Mouse (Mus musculus) stomach, postnatal 0 days (tissue): ENCODE data around the gene Zmynd8. TPM values are rescaled to one million over a fixed set of nuclear protein-coding genes. Genes with fewer than 3 reads are reported as not detected.

Experiments
- ATAC-seq: fragments of 200-750 bp; cut with Nextera tagmentation; 2 replicates; pipeline ENCODE4 v1.8.0; 2017; ENCODE audit not compliant: low FRiP score, low TSS enrichment
- DNase-seq: peaks from one replicate; pipeline ENCODE4 v3.0.0-alpha.2; 2016; ENCODE audit warnings: low spot score
- H3K27ac ChIP-seq: fragments of 300-500 bp; sonication (generic); replicated peaks from 2 replicates; pipeline ENCODE4 v1.5.1; 2014; ENCODE audit warnings: mild to moderate bottlenecking, control low read depth
- H3K27me3 ChIP-seq: fragments of 300-500 bp; sonication (generic); 2 replicates; pipeline ENCODE4 v1.6.1; 2014; ENCODE audit warnings: low read length; ENCODE audit not compliant: control insufficient read depth, insufficient read depth
- H3K36me3 ChIP-seq: fragments of 300-500 bp; sonication (generic); 2 replicates; pipeline ENCODE4 v1.6.1; 2014; ENCODE audit warnings: low read length, mixed read lengths; ENCODE audit not compliant: control insufficient read depth, insufficient read depth
- H3K4me1 ChIP-seq: fragments of 300-500 bp; sonication (generic); replicated peaks from 2 replicates; pipeline ENCODE4 v1.6.1; 2014; ENCODE audit warnings: antibody characterized with exemption; ENCODE audit not compliant: control insufficient read depth, insufficient read depth
- H3K4me2 ChIP-seq: fragments of 300-500 bp; sonication (generic); replicated peaks from 2 replicates; pipeline ENCODE4 v1.6.1; 2014; ENCODE audit warnings: low read depth, mild to moderate bottlenecking, control low read depth, moderate library complexity
- H3K4me3 ChIP-seq: fragments of 300-500 bp; sonication (generic); 2 replicates; pipeline ENCODE4 v1.5.1; 2014; ENCODE audit warnings: low read depth, low read length, control low read depth
- H3K9ac ChIP-seq: fragments of 300-500 bp; sonication (generic); 2 replicates; pipeline ENCODE4 v1.6.1; 2014; ENCODE audit warnings: mild to moderate bottlenecking, low read length, control low read depth, mixed read lengths
- H3K9me3 ChIP-seq: fragments of 300-500 bp; sonication (generic); 2 replicates; pipeline ENCODE4 v1.6.1; 2016; ENCODE audit warnings: low read length; ENCODE audit not compliant: control insufficient read depth
- CTCF ChIP-seq: IDR thresholded peaks from 2 replicates; pipeline ENCODE4 v1.5.1; 2016; ENCODE audit warnings: antibody characterized with exemption, low read depth, mild to moderate bottlenecking, moderate library complexity
- EP300 ChIP-seq: optimal IDR thresholded peaks from 2 replicates; pipeline ENCODE3; 2016; ENCODE audit warnings: antibody characterized with exemption
- WGBS: fragments of 180-500 bp; shearing (Covaris S2); extraction: QIAGEN DNeasy Blood & Tissue Kit; methylation state at CpG from one replicate; pipeline ENCODE4 v1.1.7; 2014; 5-methylcytosine and 5-hydroxymethylcytosine counted together
- polyA plus RNA-seq: library from polyadenylated mRNA; unstranded; fragments of >200 nt; fragmentation: Nextera tagmentation; extraction: Ambion mirVana; gene quantifications from 2 replicates; pipeline ENCODE4 v1.2.1, GENCODE M21; 2015

Zmynd8 gene
- polyA plus RNA-seq, 1 experiment from 2014 or later = 29.7 TPM

DNA sequence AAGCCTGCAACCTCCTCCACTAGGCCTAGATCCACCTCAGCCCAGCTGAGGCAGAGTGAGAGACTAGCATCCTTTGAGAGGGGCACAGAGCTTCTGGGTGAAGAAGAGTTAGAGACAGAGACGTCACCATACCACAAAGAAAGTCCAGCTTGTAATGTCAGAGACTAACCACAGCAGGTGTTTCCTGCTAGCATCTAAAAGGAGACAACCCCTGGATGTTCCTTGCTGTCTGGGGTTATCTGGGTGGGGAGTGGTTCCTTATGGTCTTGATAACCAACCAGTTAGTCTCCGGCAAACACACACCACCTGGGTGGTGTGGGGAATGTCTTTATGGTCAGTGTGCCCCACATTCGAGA, 105.6 kb downstream of the Zmynd8 start:
- Histone ChIP-seq H3K4me3 (no peak overlapping the region), H3K27me3 (no peaks in the 10 kb centered on the region), H3K4me1 (no peaks in the 10 kb centered on the region), H3K9ac (no peak overlapping the region), H3K36me3 (peaks cover 24% of the 10 kb centered on the region), H3K27ac (no peak overlapping the region), H3K4me2 (no peak overlapping the region), H3K9me3 (no peaks in the 10 kb centered on the region)
- ATAC-seq = no peak
- TF ChIP-seq EP300 (no peak), CTCF (no peak)
- no peak for DNase-seq
- 70% methylated on average over 3 of the region's 3 CpGs for WGBS

- H3K36me3 ChIP-seq = peaks cover 24% of the 10 kb centered on the region
- ATAC-seq (no peak), DNase-seq (no peak)
- H3K27ac ChIP-seq = no peak overlapping the region
- H3K27me3 ChIP-seq = no peaks in the 10 kb centered on the region
- no peaks in the 10 kb centered on the region for H3K4me1 ChIP-seq
- H3K9me3 ChIP-seq = no peaks in the 10 kb centered on the region
- no peak overlapping the region for H3K4me2 ChIP-seq
- no peak overlapping the region for H3K9ac ChIP-seq
- no peak for TF ChIP-seq EP300
- no peak overlapping the region for H3K4me3 ChIP-seq
- WGBS = 83% methylated on average over 25 of the region's 25 CpGs
Measured at GRCm38 (mm10) chr2:165792431-165793282, 106.2 kb downstream of the Zmynd8 start.

GRCm38 (mm10) chr2:165791657-165792056, 107.2 kb downstream of the Zmynd8 start:
- H3K4me1 ChIP-seq = no peaks in the 10 kb centered on the region
- WGBS = 49% methylated on average over 9 of the region's 9 CpGs
- peaks cover 22% of the 10 kb centered on the region for H3K36me3 ChIP-seq
- H3K9me3 ChIP-seq = no peaks in the 10 kb centered on the region
- ATAC-seq (peak; percentile 43), DNase-seq (peak; percentile 61)
- no peak overlapping the region for H3K9ac ChIP-seq
- H3K27me3 ChIP-seq = no peaks in the 10 kb centered on the region
- TF ChIP-seq CTCF (peak; percentile 89), EP300 (no peak)
- H3K4me2 ChIP-seq = no peak overlapping the region
- no peak overlapping the region for H3K27ac ChIP-seq
- no peak overlapping the region for H3K4me3 ChIP-seq

GRCm38 (mm10) chr2:165791026-165791425, 107.8 kb downstream of the Zmynd8 start:
- Histone ChIP-seq H3K36me3 (peaks cover 22% of the 10 kb centered on the region), H3K9me3 (no peaks in the 10 kb centered on the region), H3K9ac (no peak overlapping the region), H3K27me3 (no peaks in the 10 kb centered on the region), H3K4me2 (no peak overlapping the region), H3K27ac (no peak overlapping the region), H3K4me3 (no peak overlapping the region), H3K4me1 (no peaks in the 10 kb centered on the region)
- no peak for TF ChIP-seq CTCF
- TF ChIP-seq EP300 = no peak
- ATAC-seq = no peak; the same call in 1 of the 2 replicates
- DNase-seq = no peak
- 44% methylated on average over 7 of the region's 7 CpGs for WGBS

GRCm38 (mm10) chr2:165789667-165790066, 109.1 kb downstream of the Zmynd8 start:
- ATAC-seq (no peak), DNase-seq (no peak)
- no peak overlapping the region for H3K27ac ChIP-seq
- no peak overlapping the region for H3K4me3 ChIP-seq
- 92% methylated on average over 3 of the region's 3 CpGs for WGBS
- H3K36me3 ChIP-seq = peaks cover 26% of the 10 kb centered on the region
- no peaks in the 10 kb centered on the region for H3K9me3 ChIP-seq
- no peak overlapping the region for H3K4me2 ChIP-seq
- H3K4me1 ChIP-seq = no peaks in the 10 kb centered on the region
- no peak for TF ChIP-seq CTCF
- TF ChIP-seq EP300 = no peak
- H3K9ac ChIP-seq = no peak overlapping the region
- H3K27me3 ChIP-seq = no peaks in the 10 kb centered on the region

DNA sequence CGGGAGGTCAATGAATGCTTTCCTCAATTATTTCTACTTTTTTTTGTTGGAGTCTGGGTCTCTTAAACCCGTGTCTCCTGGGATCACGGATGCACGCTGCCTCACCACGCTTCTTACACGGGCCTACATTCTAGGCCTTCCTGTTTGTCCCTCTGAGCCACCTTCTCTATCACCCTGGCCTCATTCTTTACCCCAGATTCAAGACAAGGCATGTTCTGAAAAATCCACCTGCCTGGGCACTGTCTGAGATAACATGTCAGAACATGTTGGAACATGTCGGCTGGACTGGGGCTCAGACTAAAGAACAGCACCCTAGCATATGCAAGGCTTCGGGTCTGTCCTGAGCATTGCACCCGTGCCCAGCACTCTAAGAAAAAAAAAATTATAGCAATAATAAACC, 110.0 kb downstream of the Zmynd8 start:
- Histone ChIP-seq H3K4me3 (no peak overlapping the region), H3K4me1 (no peaks in the 10 kb centered on the region), H3K9me3 (no peaks in the 10 kb centered on the region), H3K4me2 (no peak overlapping the region), H3K36me3 (peaks cover 26% of the 10 kb centered on the region), H3K27me3 (no peaks in the 10 kb centered on the region), H3K9ac (no peak overlapping the region), H3K27ac (no peak overlapping the region)
- TF ChIP-seq EP300 (no peak), CTCF (no peak)
- ATAC-seq = no peak
- no peak for DNase-seq
- 89% methylated on average over 9 of the region's 9 CpGs for WGBS
